Mouse (Mus musculus) C2C12 (cell line): Measurements from ENCODE around the gene Gnaq. TPM values are rescaled to one million over a fixed set of nuclear protein-coding genes. Genes with fewer than 3 reads are reported as not detected.

Source experiments
- H3K27me3 ChIP-seq: one replicate; pipeline ENCODE4 v1.6.1; 2011; ENCODE audit not compliant: control insufficient read depth, insufficient read depth, insufficient read length
- H3K36me3 ChIP-seq: one replicate; pipeline ENCODE4 v1.6.1; 2011; ENCODE audit not compliant: control insufficient read depth, insufficient read depth
- H3K4me3 ChIP-seq: one replicate; pipeline ENCODE4 v1.5.1; 2011; ENCODE audit warnings: mild to moderate bottlenecking, control low read depth; ENCODE audit not compliant: poor library complexity, insufficient read depth, severe bottlenecking
- H3K79me2 ChIP-seq: one replicate; pipeline ENCODE4 v1.6.1; 2011; ENCODE audit not compliant: control insufficient read depth, insufficient read depth
- H3K79me3 ChIP-seq: one replicate; pipeline ENCODE4 v1.6.1; 2011; ENCODE audit warnings: low read depth, control low read depth
- H3ac ChIP-seq: one replicate; pipeline ENCODE3; 2011; ENCODE audit warnings: low read depth; ENCODE audit not compliant: control insufficient read depth, insufficient read length
- CEBPB ChIP-seq: IDR thresholded peaks from one replicate; pipeline ENCODE4 v1.6.1; 2011; ENCODE audit warnings: low read depth, mild to moderate bottlenecking, control low read depth, moderate library complexity
- CTCF ChIP-seq: IDR thresholded peaks from one replicate; pipeline ENCODE4 v1.5.1; 2011; ENCODE audit not compliant: control insufficient read depth, insufficient read depth, insufficient read length
- FOSL1 ChIP-seq: IDR thresholded peaks from one replicate; pipeline ENCODE4 v1.8.0; 2011; ENCODE audit warnings: mild to moderate bottlenecking, low read length; ENCODE audit not compliant: poor library complexity, insufficient read depth, severe bottlenecking
- MAX ChIP-seq: IDR thresholded peaks from one replicate; pipeline ENCODE4 v1.6.1; 2011; ENCODE audit warnings: mild to moderate bottlenecking, control low read depth
- MYOD1 ChIP-seq: IDR thresholded peaks from one replicate; pipeline ENCODE4 v1.6.1; 2011; ENCODE audit warnings: low read depth; ENCODE audit not compliant: control insufficient read depth, insufficient read length
- MYOG ChIP-seq: IDR thresholded peaks from one replicate; pipeline ENCODE4 v1.6.1; 2011; ENCODE audit not compliant: control insufficient read depth, insufficient read length; ENCODE audit errors: extremely low read depth
- USF1 ChIP-seq: IDR thresholded peaks from one replicate; pipeline ENCODE4 v1.6.1; 2011; ENCODE audit warnings: low read depth, mild to moderate bottlenecking, control low read depth, moderate library complexity
- polyA plus RNA-seq: library from polyadenylated mRNA; unstranded; fragments of >200 nt; fragmentation: generic; extraction: Trizol; gene quantifications from one replicate; pipeline ENCODE4 v1.2.1, GENCODE M21; 2012; ENCODE audit warnings: missing spikeins

Gene Gnaq
- polyA plus RNA-seq, 1 experiment: 9.5 TPM

DNA sequence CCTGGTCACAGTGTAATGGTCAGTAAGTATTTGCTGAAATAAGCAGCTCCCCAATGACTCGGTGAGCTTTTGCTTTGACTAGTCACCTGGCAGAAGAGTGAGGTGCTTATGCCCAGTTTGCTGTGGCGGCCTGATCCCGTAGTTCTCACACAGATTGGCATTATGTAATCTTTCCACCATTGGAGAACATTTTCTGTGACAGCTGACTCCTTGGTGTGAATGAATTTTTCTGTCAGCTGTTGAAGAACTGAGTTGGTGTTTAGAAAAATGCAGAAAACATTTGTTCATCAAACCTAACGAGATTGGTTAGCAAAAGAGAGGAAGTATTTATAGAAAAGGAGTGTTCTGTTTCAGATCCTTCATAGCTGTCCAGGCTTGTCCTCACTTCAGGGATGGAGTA lies 34.6 kb downstream of the Gnaq start:
- Histone ChIP-seq H3K36me3 (no peaks in the 10 kb centered on the region), H3K27me3 (no peaks in the 10 kb centered on the region), H3K4me3 (no peak overlapping the region), H3K79me3 (peaks cover 25% of the 10 kb centered on the region), H3ac (no peak overlapping the region), H3K79me2 (peaks cover 20% of the 10 kb centered on the region)
- TF ChIP-seq USF1 (no peak), CEBPB (no peak), CTCF (no peak), MYOD1 (no peak), MYOG (no peak), MAX (no peak), FOSL1 (no peak)

DNA sequence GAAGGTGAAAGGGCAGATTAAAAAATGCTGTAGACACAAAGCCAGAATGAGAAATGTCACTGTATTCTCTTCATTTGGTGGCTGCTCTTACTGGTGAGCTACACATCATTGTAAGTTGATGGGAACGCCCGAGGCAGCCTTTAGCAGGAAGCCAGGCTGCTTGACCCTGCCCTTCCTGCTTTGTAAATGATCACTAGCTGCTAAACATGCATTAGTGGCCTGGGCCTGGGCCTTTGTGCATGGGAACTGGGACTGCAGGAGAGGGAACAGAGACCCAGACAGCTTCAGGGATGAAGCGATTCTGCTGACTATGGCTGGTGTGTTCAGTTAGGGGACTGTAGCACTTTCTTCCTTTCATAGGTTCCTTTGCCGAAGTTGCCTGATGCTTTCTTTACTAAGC lies 35.6 kb downstream of the Gnaq start:
- TF ChIP-seq CEBPB (no peak), USF1 (no peak), MYOG (no peak), FOSL1 (no peak), CTCF (no peak), MAX (no peak), MYOD1 (no peak)
- Histone ChIP-seq H3K79me2 (peaks cover 25% of the 10 kb centered on the region), H3ac (no peak overlapping the region), H3K36me3 (no peaks in the 10 kb centered on the region), H3K4me3 (no peak overlapping the region), H3K79me3 (peaks cover 26% of the 10 kb centered on the region), H3K27me3 (no peaks in the 10 kb centered on the region)

- Histone ChIP-seq H3ac (no peak overlapping the region), H3K4me3 (no peak overlapping the region), H3K36me3 (no peaks in the 10 kb centered on the region), H3K79me2 (peaks cover 25% of the 10 kb centered on the region), H3K27me3 (no peaks in the 10 kb centered on the region), H3K79me3 (peaks cover 28% of the 10 kb centered on the region)
- no peak for TF ChIP-seq FOSL1
- TF ChIP-seq MYOD1: no peak
- TF ChIP-seq CTCF: no peak
- no peak for TF ChIP-seq MAX
- TF ChIP-seq MYOG: no peak
Measured at GRCm38 (mm10) chr19:16168653-16169198, 36.1 kb downstream of the Gnaq start.

- Histone ChIP-seq H3K79me2 (peaks cover 31% of the 10 kb centered on the region), H3K79me3 (peaks cover 26% of the 10 kb centered on the region), H3ac (no peak overlapping the region), H3K36me3 (no peaks in the 10 kb centered on the region), H3K27me3 (no peaks in the 10 kb centered on the region), H3K4me3 (no peak overlapping the region)
- no peak for TF ChIP-seq MAX
- no peak for TF ChIP-seq MYOD1
- no peak for TF ChIP-seq FOSL1
- no peak for TF ChIP-seq USF1
- TF ChIP-seq CEBPB: no peak
- no peak for TF ChIP-seq MYOG
- TF ChIP-seq CTCF: no peak
Measured at GRCm38 (mm10) chr19:16170724-16171123, 38.1 kb downstream of the Gnaq start.

- Histone ChIP-seq H3K79me2 (peaks cover 47% of the 10 kb centered on the region), H3K4me3 (no peak overlapping the region), H3K36me3 (no peaks in the 10 kb centered on the region), H3ac (no peak overlapping the region), H3K79me3 (peaks cover 21% of the 10 kb centered on the region), H3K27me3 (no peaks in the 10 kb centered on the region)
- TF ChIP-seq CTCF (no peak), FOSL1 (no peak), CEBPB (no peak), MAX (no peak), MYOD1 (no peak), USF1 (no peak), MYOG (no peak)
Measured at GRCm38 (mm10) chr19:16173721-16174120, 41.1 kb downstream of the Gnaq start.

DNA sequence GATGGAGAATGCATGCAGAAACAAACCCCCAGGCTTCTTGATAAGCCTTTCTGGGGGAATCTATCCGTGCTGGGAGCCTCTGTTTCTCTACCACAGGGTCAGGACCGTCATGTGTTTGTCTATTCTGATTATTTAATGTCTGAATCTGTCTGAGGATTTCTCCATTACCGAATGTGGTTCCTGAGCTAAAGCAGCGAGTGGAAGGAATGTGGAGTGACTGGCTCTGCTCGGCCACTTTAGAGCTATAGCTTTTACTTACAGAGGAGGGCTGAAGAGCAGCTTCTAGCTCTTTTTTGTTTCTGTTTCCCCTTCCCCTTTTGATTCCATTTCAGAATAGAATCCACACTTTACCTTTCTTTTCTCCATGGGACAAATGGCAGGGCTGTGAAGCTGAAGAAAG lies 43.8 kb downstream of the Gnaq start:
- H3K79me2 ChIP-seq: peaks cover 48% of the 10 kb centered on the region
- TF ChIP-seq MAX (no peak), CTCF (no peak), MYOD1 (no peak), FOSL1 (no peak), CEBPB (no peak), USF1 (no peak), MYOG (no peak)

More for the DNA sequence above, 43.8 kb downstream of the Gnaq start:
- Histone ChIP-seq H3K36me3 (no peaks in the 10 kb centered on the region), H3K79me3 (peaks cover 11% of the 10 kb centered on the region), H3K4me3 (no peak overlapping the region), H3ac (no peak overlapping the region), H3K27me3 (no peaks in the 10 kb centered on the region)
